Mouse (Mus musculus): ENCODE results near the gene Irf2bp2. TPM values are rescaled to one million over a fixed set of nuclear protein-coding genes. Genes with fewer than 3 reads are reported as not detected.

The Irf2bp2 gene
- polyA plus RNA-seq, 1 experiment: 40.6 TPM

DNA sequence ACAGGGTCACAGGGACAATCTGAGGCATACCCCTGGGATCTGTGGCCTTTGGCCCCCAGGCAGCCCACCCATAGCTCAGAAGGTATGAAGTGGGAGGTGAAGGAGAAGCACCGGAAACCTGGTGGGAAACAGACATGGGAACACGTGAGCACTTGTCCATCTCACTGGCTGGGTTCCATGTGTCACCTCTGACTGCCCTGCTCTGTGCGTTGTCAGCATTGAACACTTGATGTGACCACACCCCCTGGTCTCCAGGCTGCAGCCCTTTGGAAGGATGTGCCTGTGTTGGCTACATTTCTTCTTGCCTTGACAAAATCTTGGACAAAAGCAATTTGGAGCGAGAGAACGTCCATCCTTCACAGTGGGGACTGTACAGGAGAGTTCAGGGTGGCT, 20.9 kb upstream of the Irf2bp2 start:
- H3K36me3 ChIP-seq (ENCODE audit: control insufficient read depth, insufficient read depth, low read length): no peaks in the 10 kb centered on the region
- TF ChIP-seq CTCF (conservative IDR thresholded peaks at IDR 0.05; ENCODE audit: insufficient read depth, insufficient read length, low read depth, low read length): no peak
- TF ChIP-seq POLR2A (IDR thresholded peaks at IDR 0.05; ENCODE audit: low read depth, low read length): no peak
- WGBS: 49% methylated on average over 5 of the region's 5 CpGs
- DNase-seq: peak; percentile 65
- H3K27me3 ChIP-seq (replicated peaks; ENCODE audit: control insufficient read depth, insufficient read depth, low read length): no peaks in the 10 kb centered on the region
- no peak overlapping the region for H3K4me3 ChIP-seq (ENCODE audit: insufficient read depth, low read depth, low read length)
- H3K27ac ChIP-seq (ENCODE audit: insufficient read depth, low read depth, low read length): peak overlapping the region; percentile 62
- H3K4me1 ChIP-seq (ENCODE audit: control insufficient read depth, insufficient read depth, low read length): peaks cover 45% of the 10 kb centered on the region

DNA sequence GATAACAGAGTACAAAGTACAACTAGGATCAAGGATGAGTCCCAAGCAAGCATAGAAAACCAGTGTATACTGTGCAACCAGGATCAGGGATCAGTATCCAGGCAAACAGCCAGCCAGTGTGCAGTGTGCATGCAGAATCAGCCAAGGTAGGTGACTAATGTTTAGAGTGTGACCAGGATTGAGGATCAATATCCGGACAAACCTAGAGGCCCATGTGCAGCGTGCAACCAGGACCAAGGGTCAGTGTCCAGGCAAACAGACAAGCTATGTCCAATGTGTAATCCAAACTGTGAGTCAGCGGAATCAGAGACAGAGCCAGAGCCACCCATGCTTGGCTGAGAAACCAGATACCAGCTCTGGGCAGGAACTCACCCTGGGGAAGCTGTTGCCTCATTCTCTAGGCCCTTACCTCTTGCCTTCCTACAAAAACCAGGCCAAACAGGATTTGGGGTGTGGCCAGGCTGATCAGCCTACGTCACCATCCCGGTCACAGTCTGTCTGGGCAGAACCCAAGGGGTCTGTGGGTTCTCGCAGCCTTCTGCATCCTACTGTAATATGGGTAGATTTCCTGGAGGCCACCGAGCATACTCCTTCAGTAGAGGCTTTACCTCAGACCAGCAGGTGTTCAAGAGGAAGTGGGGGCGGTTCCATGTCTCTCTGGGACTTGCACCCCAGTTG, 20.4 kb upstream of the Irf2bp2 start:
- Histone ChIP-seq H3K36me3 (ENCODE audit: control insufficient read depth, insufficient read depth, low read length) (no peaks in the 10 kb centered on the region), H3K27me3 (replicated peaks; ENCODE audit: control insufficient read depth, insufficient read depth, low read length) (no peaks in the 10 kb centered on the region), H3K4me3 (ENCODE audit: insufficient read depth, low read depth, low read length) (no peak overlapping the region), H3K4me1 (ENCODE audit: control insufficient read depth, insufficient read depth, low read length) (peaks cover 39% of the 10 kb centered on the region), H3K27ac (ENCODE audit: insufficient read depth, low read depth, low read length) (peak overlapping the region; percentile 63)
- 54% methylated on average over 8 of the region's 8 CpGs for WGBS
- DNase-seq: peak; percentile 93
- 0 out of 2 replicates have a peak, but pooled peaks have one; percentile 3 for TF ChIP-seq CTCF (conservative IDR thresholded peaks at IDR 0.05; ENCODE audit: insufficient read depth, insufficient read length, low read depth, low read length)
- no peak for TF ChIP-seq POLR2A (IDR thresholded peaks at IDR 0.05; ENCODE audit: low read depth, low read length)

DNA sequence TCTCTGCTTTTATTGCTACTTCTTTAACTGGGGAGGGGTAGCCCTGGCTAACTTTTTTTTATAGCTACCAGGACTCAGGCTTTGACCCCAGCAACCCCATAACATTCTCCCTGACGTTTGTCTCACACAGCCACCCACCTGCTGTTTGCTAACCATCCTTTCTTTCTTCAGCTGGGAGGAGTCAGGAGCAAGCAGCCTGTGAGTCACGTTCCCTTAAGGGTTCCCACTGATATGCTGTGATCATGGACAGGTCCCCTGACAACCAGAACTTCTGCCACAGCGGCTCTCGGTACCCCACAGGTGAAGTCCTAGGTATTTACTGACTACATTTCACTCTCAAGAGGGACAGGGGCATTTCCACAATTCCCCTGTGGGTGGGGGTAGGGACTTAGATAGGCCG, 19.4 kb upstream of the Irf2bp2 start:
- Histone ChIP-seq H3K36me3 (ENCODE audit: control insufficient read depth, insufficient read depth, low read length) (no peaks in the 10 kb centered on the region), H3K27ac (ENCODE audit: insufficient read depth, low read depth, low read length) (no peak overlapping the region), H3K27me3 (replicated peaks; ENCODE audit: control insufficient read depth, insufficient read depth, low read length) (no peaks in the 10 kb centered on the region), H3K4me3 (ENCODE audit: insufficient read depth, low read depth, low read length) (no peak overlapping the region), H3K4me1 (ENCODE audit: control insufficient read depth, insufficient read depth, low read length) (peaks cover 38% of the 10 kb centered on the region)
- TF ChIP-seq POLR2A (IDR thresholded peaks at IDR 0.05; ENCODE audit: low read depth, low read length) (no peak), CTCF (conservative IDR thresholded peaks at IDR 0.05; ENCODE audit: insufficient read depth, insufficient read length, low read depth, low read length) (no peak)
- 86% methylated on average over 5 of the region's 5 CpGs for WGBS
- DNase-seq: no peak

DNA sequence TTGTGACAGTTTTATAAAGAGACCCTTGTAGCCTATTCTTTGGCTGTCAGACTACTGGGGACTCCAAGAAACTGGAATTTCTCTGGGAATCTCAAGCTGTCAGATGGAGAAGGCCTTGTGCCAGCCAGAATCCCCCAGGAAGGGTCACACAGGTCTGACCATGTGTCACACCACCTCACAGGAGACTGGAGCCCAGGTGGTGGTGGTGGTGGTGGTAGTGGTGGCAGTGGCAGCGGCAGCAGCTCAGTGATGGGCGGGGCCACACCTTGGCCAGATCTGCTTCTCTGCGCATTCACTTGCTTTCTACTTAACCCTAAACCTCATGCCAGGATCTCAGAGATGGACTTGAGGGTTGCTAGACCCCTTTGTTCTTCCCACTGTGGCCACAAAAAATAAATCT, 19.0 kb upstream of the Irf2bp2 start:
- H3K36me3 ChIP-seq (ENCODE audit: control insufficient read depth, insufficient read depth, low read length): no peaks in the 10 kb centered on the region
- H3K27ac ChIP-seq (ENCODE audit: insufficient read depth, low read depth, low read length): no peak overlapping the region
- no peak for TF ChIP-seq CTCF (conservative IDR thresholded peaks at IDR 0.05; ENCODE audit: insufficient read depth, insufficient read length, low read depth, low read length)
- no peak for TF ChIP-seq POLR2A (IDR thresholded peaks at IDR 0.05; ENCODE audit: low read depth, low read length)
- WGBS: 95% methylated on average over 3 of the region's 3 CpGs
- DNase-seq: no peak
- H3K27me3 ChIP-seq (replicated peaks; ENCODE audit: control insufficient read depth, insufficient read depth, low read length): no peaks in the 10 kb centered on the region
- no peak overlapping the region for H3K4me3 ChIP-seq (ENCODE audit: insufficient read depth, low read depth, low read length)
- peaks cover 34% of the 10 kb centered on the region for H3K4me1 ChIP-seq (ENCODE audit: control insufficient read depth, insufficient read depth, low read length)

DNA sequence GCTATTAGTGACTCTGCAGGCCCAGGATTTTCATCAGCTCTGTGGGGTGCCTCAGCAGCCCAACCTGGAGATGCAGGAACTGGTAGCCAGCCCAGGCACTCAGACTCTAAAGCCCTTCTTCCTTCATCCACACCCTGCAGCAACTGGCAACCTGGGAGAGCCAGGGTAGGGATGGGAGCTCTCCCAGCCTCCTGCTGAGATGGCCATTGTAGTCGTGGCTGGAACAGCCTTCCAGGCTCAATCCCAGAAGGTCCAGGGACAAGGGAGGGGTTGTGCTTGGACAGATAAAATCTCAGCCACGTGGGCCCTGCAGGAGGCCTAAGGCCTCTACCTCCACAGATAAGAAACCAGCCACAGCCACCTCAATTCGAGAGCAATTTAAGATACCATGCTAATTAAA, 16.9 kb upstream of the Irf2bp2 start:
- H3K27me3 ChIP-seq (replicated peaks; ENCODE audit: control insufficient read depth, insufficient read depth, low read length): no peaks in the 10 kb centered on the region
- TF ChIP-seq CTCF (conservative IDR thresholded peaks at IDR 0.05; ENCODE audit: insufficient read depth, insufficient read length, low read depth, low read length) (no peak), POLR2A (IDR thresholded peaks at IDR 0.05; ENCODE audit: low read depth, low read length) (no peak)
- no peak overlapping the region for H3K27ac ChIP-seq (ENCODE audit: insufficient read depth, low read depth, low read length)
- peak; percentile 40 for DNase-seq
- H3K36me3 ChIP-seq (ENCODE audit: control insufficient read depth, insufficient read depth, low read length): no peaks in the 10 kb centered on the region
- H3K4me3 ChIP-seq (ENCODE audit: insufficient read depth, low read depth, low read length): no peak overlapping the region
- H3K4me1 ChIP-seq (ENCODE audit: control insufficient read depth, insufficient read depth, low read length): peaks cover 21% of the 10 kb centered on the region
- 36% methylated on average over 3 of the region's 3 CpGs for WGBS

DNA sequence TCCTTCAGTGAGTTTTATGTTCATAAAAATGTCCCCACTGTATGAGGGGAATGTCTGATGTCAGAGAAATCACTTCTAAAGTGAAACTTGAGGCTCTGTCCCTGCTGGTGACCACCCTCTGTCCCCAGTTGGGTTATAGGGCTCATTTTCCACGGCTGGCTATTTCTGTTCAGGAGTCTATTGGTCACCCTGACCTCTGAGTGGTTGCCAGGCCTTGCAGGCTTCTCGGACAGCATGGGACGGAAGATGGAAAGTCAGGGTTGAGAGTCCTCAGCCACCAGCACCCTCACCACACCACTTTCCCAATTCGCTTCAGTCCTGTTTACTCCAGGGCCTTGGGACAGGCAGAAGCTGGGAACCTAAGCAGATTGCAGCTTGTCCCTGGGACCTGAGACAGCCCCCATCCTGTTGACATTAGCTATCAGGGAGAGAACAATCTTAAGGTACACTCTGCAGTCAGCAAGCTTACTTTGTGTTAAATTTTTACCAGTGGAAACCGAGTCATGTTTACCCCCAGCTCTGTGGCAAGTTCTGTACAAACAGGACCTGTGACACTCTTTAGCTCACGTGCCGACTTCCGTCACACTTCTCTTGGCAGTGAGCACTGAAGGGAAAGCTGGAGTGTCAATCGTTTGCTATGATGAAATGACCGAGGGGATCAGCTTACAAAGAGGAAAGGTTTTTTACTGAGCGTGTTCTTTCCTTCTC, 15.9 kb upstream of the Irf2bp2 start:
- Histone ChIP-seq H3K36me3 (ENCODE audit: control insufficient read depth, insufficient read depth, low read length) (no peaks in the 10 kb centered on the region), H3K27ac (ENCODE audit: insufficient read depth, low read depth, low read length) (no peak overlapping the region), H3K4me3 (ENCODE audit: insufficient read depth, low read depth, low read length) (no peak overlapping the region), H3K4me1 (ENCODE audit: control insufficient read depth, insufficient read depth, low read length) (peaks cover 11% of the 10 kb centered on the region), H3K27me3 (replicated peaks; ENCODE audit: control insufficient read depth, insufficient read depth, low read length) (no peaks in the 10 kb centered on the region)
- WGBS: 80% methylated on average over 11 of the region's 11 CpGs
- TF ChIP-seq POLR2A (IDR thresholded peaks at IDR 0.05; ENCODE audit: low read depth, low read length) (no peak), CTCF (conservative IDR thresholded peaks at IDR 0.05; ENCODE audit: insufficient read depth, insufficient read length, low read depth, low read length) (no peak)
- DNase-seq: no peak

DNA sequence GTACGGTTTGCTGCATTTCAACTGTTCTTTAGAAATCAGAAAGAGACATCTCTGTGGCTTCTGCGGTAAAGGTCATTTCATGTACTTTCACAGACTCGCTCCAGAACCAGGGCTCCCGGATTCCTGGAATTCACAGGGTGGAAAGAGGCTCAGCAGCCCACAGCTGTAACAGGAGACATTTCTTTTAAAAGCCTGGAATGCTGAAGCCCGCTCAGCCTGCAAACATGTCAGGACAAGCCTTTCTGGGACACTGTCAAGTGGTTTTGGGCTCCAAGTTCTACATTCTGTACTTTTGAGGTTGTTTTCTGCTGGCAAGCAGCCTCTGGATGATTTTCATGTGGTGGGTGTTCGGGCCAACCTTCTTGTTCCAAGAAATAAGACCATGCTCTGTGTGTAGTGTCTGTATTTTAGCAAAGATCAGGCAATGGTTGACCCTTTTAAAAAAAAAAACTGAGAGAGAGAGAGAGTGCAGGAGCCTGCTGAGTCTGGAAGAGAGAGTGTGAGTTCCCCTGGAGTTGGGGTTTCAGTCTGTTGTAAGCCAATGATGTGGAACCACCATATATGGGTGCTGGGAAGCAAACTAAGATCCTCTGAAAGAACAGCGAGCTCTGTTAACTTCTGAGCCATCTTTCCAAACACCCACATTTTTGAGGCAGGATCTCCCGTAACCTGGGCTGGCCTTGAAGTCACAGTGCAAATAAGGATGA, 9.6 kb upstream of the Irf2bp2 start:
- H3K36me3 ChIP-seq (ENCODE audit: control insufficient read depth, insufficient read depth, low read length): no peaks in the 10 kb centered on the region
- peak overlapping the region; percentile 68 for H3K27ac ChIP-seq (ENCODE audit: insufficient read depth, low read depth, low read length)
- no peak overlapping the region for H3K4me3 ChIP-seq (ENCODE audit: insufficient read depth, low read depth, low read length)
- 24% methylated on average over 8 of the region's 8 CpGs for WGBS
- no peak for TF ChIP-seq CTCF (conservative IDR thresholded peaks at IDR 0.05; ENCODE audit: insufficient read depth, insufficient read length, low read depth, low read length)
- TF ChIP-seq POLR2A (IDR thresholded peaks at IDR 0.05; ENCODE audit: low read depth, low read length): no peak
- DNase-seq: peak; percentile 87
- peaks cover 20% of the 10 kb centered on the region for H3K4me1 ChIP-seq (ENCODE audit: control insufficient read depth, insufficient read depth, low read length)
- H3K27me3 ChIP-seq (replicated peaks; ENCODE audit: control insufficient read depth, insufficient read depth, low read length): no peaks in the 10 kb centered on the region
